Mouse (Mus musculus): ENCODE measurements around the gene Hyal1. TPM values are rescaled to one million over a fixed set of nuclear protein-coding genes. Genes with fewer than 3 reads are reported as not detected.
"Not testable (repeated sequence)": the region's sequence is repeated elsewhere in the genome, so short reads cannot be mapped to it uniquely, and the experiment has no call there.

The Hyal1 gene
- total RNA-seq, 2 experiments from 2014 or later = 0.44 to 0.54 TPM

DNA sequence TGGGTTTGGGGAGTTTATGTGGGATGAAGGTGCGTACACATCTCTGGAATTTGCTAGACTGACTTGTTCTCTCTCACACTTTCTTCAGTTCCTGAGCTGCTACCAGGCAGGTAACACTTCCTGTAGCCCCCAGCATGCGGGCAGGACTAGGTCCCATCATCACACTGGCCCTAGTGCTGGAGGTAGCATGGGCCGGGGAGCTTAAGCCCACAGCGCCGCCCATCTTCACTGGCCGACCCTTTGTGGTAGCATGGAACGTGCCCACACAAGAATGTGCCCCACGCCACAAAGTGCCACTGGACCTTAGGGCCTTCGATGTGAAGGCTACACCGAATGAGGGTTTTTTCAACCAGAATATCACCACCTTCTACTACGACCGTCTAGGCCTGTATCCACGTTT, 6.7 kb upstream of the Hyal1 start:
- no peak for ATAC-seq (replicated peaks; ENCODE audit: poor library complexity)

GRCm38 (mm10) chr9:107570845-107571244, 5.9 kb upstream of the Hyal1 start:
- peak; percentile 32 for ATAC-seq (replicated peaks; ENCODE audit: poor library complexity)

- ATAC-seq (replicated peaks; ENCODE audit: poor library complexity) = no peak
Observed at GRCm38 (mm10) chr9:107571534-107572326, 5.0 kb upstream of the Hyal1 start.

GRCm38 (mm10) chr9:107572327-107572662, 4.4 kb upstream of the Hyal1 start:
- ATAC-seq (replicated peaks; ENCODE audit: poor library complexity) = no peak

- ATAC-seq (replicated peaks; ENCODE audit: poor library complexity) = not testable (repeated sequence)
Observed at GRCm38 (mm10) chr9:107573774-107574173, 3.0 kb upstream of the Hyal1 start.

GRCm38 (mm10) chr9:107575579-107576356, 959 bp upstream of the Hyal1 start:
- no peak for ATAC-seq (replicated peaks; ENCODE audit: poor library complexity)

DNA sequence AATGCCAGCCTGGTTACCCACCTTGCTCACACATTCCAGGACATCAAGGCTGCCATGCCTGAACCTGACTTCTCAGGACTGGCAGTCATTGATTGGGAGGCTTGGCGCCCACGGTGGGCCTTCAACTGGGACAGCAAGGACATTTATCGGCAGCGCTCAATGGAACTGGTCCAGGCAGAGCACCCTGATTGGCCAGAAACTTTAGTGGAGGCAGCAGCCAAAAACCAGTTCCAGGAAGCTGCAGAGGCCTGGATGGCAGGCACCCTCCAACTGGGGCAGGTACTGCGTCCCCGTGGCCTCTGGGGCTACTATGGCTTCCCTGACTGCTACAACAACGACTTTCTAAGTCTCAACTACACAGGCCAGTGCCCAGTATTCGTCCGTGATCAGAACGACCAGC, 1.1 kb downstream of the Hyal1 start:
- no peak for ATAC-seq (replicated peaks; ENCODE audit: poor library complexity)

DNA sequence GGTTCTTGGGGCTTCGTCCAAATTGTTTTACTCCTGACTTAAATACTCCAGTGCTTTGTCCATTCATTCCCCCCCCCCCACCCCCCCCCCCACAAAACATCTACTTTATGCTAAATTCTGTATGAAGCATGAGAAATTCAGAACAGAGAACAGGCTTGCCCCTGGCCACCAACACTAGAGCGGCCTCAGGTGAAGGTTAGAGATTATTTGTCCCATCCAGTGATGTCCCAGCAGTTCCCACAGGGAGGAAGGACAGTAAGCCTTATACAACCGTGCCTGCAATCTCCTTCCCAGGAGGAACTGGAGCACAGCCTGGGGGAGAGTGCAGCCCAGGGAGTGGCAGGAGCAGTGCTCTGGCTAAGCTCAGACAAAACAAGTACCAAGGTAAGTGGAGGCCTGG, 1.9 kb downstream of the Hyal1 start, which contains the start of gene Naa80:
Gene Naa80 (plus strand): TSS at position 301 of the 400 bp plus-strand sequence.
- ATAC-seq (replicated peaks; ENCODE audit: poor library complexity) = no peak

DNA sequence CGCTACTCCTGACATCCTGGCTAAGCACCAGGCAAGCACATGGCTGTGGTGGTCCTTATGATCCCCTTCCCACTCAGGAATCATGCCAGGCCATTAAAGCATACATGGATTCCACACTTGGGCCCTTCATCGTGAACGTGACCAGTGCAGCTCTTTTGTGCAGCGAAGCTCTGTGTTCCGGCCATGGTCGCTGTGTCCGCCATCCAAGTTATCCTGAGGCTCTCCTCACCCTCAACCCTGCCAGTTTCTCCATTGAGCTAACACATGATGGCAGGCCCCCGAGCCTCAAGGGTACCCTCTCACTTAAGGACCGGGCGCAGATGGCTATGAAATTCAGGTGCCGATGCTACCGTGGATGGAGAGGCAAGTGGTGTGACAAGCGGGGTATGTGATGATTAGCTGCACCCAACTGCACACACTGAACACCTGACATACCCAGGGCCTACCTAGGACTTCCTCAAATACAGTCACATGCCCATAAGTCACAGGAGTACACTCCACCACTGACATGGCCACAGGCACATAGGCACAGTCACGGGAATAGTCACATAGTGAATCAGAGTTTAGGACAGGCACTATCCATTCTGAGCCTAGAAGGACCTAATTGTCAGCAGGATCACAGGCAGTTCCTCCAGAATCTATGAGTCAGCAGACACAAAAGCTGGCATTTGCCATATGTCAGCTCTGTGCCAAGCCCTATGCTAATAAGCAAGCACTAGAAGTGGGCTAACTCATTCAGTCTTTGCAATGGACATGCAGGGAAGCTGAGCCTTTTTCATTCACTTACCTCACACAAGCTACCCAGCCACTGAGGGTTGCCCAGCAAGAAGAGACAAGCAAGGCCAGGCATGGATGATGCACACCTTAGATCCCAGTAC, 2.5 kb downstream of the Hyal1 start:
- no peak for ATAC-seq (replicated peaks; ENCODE audit: poor library complexity)

DNA sequence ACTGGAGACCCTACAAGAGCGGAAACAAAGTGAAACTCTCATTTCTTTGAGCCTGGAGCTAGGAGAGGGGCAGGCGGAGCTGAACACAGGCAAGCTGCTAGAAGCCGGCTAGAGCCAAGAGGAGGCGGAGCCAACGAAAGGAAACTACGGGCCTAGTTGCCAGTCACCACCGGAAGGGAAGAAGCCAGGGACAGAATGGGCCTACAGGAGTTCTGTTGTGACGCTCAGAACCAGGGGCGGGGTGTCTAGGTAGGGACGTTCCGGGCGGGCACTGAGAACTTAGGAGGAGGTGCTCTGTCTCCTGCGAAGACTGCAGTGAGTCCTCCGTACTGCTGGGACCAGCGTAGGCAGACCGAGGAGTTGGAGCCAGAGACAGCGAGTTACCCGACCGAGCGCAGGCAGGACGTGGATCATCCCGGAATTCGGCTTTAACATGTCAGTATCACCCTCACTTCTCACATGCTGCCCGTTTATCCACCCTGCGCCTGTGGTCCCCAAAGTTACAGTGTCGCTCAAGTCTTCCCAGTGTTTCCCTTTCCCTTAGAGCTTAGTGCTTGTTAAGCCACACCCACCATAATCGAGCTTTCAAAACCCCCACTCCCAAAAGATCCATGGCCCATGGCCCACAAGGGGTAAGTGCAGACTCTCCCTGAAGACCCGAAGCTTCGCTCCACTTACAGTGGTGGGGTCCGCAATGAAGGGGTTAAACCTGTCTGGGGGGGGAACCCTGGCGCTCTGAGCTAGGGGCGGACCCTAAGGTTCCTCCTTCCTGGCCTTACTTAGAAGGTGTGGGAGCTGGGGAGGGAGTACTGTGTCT, 4.0 kb downstream of the Hyal1 start, which contains the start of gene Hyal3:
Gene Hyal3 (plus strand): TSS at position 318 of the 817 bp plus-strand sequence.
- peak; percentile 84 for ATAC-seq (replicated peaks; ENCODE audit: poor library complexity)

DNA sequence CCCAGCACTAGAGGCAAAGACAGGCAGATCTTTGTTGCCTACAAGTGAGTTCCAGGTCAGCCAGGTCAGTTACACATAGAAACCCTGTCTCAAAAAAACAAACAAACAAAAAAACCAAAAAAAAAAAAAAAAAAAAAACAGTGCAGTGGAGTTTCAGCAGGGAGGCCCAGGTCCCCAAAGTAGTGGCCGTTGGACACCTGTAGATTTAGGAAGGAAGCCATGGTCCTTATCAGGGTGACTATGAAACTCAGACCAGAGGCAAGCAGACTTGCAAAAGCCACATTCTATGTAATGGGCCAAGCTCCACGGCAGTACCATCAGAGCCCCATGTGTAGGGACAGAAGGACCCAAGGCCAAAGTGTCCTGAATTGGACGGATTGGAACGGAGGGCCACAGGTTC, 4.9 kb downstream of the Hyal1 start:
- no peak for ATAC-seq (replicated peaks; ENCODE audit: poor library complexity)

DNA sequence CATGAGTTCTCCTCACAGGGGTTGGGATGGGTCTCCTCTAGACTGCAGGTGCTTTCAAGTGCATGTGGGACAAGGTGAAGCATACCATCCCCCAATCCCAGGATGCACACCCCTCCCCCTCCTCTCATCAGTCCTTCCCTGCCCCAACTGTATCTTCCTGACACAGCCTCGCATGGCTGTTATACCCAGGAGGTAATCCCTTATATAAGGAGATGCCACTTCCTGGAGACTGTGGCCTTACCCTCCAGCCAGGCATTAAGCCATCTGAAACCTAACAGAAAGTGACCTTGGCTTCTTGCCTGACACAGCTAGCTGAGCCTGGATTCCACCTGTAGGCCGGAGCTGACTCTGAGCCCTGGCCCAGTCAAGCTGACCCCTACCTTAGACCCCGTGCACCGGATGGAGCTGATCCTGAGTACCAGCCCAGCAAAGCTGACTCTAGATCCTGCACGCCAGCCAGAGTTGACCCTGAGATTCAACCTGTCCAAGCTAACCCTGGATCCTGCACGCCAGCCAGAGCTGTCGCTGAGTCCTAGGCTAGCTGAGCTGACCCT, 5.9 kb downstream of the Hyal1 start:
- no peak for ATAC-seq (replicated peaks; ENCODE audit: poor library complexity)

- ATAC-seq (replicated peaks; ENCODE audit: poor library complexity) = no peak
Observed at GRCm38 (mm10) chr9:107583174-107583573, 6.4 kb downstream of the Hyal1 start.

- ATAC-seq (replicated peaks; ENCODE audit: poor library complexity) = no peak
Observed at GRCm38 (mm10) chr9:107586504-107586903, 9.8 kb downstream of the Hyal1 start.

DNA sequence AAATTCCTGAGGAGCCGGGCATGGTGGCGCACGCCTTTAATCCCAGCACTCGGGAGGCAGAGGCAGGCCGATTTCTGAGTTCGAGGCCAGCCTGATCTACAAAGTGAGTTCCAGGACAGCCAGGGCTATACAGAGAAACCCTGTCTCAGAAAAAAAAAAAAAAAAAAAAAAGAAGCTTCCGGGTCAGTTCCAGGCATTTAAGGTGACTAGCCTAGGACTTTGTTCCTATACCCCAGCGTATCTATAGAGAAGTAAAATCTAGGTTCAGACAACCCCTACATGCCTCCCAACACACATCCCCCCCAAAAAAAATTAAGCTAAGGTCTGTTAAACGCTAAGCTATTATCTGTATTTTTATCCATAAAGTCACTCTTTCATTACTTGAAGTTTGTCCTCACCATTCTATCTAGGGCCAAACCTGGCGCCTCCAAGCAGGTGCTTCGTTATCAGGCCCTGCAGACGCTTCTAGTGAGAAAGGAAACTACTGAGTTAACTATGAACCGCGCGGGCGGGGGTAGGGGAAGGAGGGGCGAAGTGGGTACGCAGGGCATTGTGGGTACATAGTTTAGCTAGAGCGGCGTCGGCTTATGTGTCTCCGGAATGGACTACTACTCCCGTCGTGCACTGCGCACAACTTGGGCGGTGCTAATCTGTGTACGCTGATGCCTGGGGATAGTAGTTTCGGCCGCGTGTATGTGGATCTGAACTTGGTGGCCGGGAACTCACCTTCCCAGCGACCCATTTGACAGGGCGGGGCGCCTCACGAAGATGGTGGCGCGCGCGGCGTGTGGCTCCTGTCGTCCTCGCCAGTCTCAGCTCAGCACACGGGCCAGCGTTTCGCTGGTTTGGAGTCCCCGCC, 10.5 kb downstream of the Hyal1 start, which contains the start of gene Ifrd2:
Gene Ifrd2 (plus strand): TSS at position 669 of the 859 bp plus-strand sequence.
- peak; percentile 86 for ATAC-seq (replicated peaks; ENCODE audit: poor library complexity)

- ATAC-seq (replicated peaks; ENCODE audit: poor library complexity) = peak; percentile 24
Observed at GRCm38 (mm10) chr9:107587833-107588639, 11.3 kb downstream of the Hyal1 start.

- ATAC-seq (replicated peaks; ENCODE audit: poor library complexity) = peak; percentile 32
Observed at GRCm38 (mm10) chr9:107590058-107590772, 13.5 kb downstream of the Hyal1 start.

- no peak for ATAC-seq (replicated peaks; ENCODE audit: poor library complexity)
Observed at GRCm38 (mm10) chr9:107590773-107591060, 14.0 kb downstream of the Hyal1 start.

Measured in megakaryocyte progenitor cell, adult 5-6 weeks (primary cell).